Mouse (Mus musculus) kidney, postnatal 0 days (tissue): ENCODE results near the gene Sult1d1. TPM values are rescaled to one million over a fixed set of nuclear protein-coding genes. Genes with fewer than 3 reads are reported as not detected.

Experiments used
- ATAC-seq: fragments of 200-750 bp; cut with Nextera tagmentation; replicated peaks from 2 replicates; pipeline ENCODE4 v1.8.0; 2017; ENCODE audit warnings: low read depth, moderate number of reproducible peaks, moderate TSS enrichment, moderate library complexity; ENCODE audit not compliant: low FRiP score
- DNase-seq: peaks from one replicate; pipeline ENCODE4 v3.0.0-alpha.2; 2016; ENCODE audit warnings: low spot score
- H3K27ac ChIP-seq: fragments of 300-500 bp; sonication (generic); 2 replicates; pipeline ENCODE4 v1.5.1; 2014; ENCODE audit warnings: mild to moderate bottlenecking
- H3K27me3 ChIP-seq: fragments of 300-500 bp; sonication (generic); 2 replicates; pipeline ENCODE4 v1.6.1; 2014; ENCODE audit warnings: low read length, mixed read lengths; ENCODE audit not compliant: insufficient read depth
- H3K36me3 ChIP-seq: fragments of 300-500 bp; sonication (generic); 2 replicates; pipeline ENCODE4 v1.6.1; 2014; ENCODE audit warnings: low read length, mixed read lengths; ENCODE audit not compliant: insufficient read depth
- H3K4me1 ChIP-seq: fragments of 300-500 bp; sonication (generic); replicated peaks from 2 replicates; pipeline ENCODE4 v1.6.1; 2014; ENCODE audit warnings: antibody characterized with exemption, low read length, mixed read lengths; ENCODE audit not compliant: insufficient read depth
- H3K4me2 ChIP-seq: fragments of 300-500 bp; sonication (generic); 2 replicates; pipeline ENCODE4 v1.6.1; 2014; ENCODE audit warnings: mild to moderate bottlenecking, low read length, moderate library complexity, mixed read lengths
- H3K4me3 ChIP-seq: fragments of 300-500 bp; sonication (generic); replicated peaks from 2 replicates; pipeline ENCODE4 v1.5.1; 2014; ENCODE audit warnings: low read depth, low read length
- H3K9ac ChIP-seq: fragments of 300-500 bp; sonication (generic); 2 replicates; pipeline ENCODE4 v1.6.1; 2014; ENCODE audit warnings: low read depth, low read length
- H3K9me3 ChIP-seq: fragments of 300-500 bp; sonication (generic); replicated peaks from 2 replicates; pipeline ENCODE4 v1.6.1; 2016; ENCODE audit warnings: low read length, inconsistent platforms, mixed read lengths
- CTCF ChIP-seq: IDR thresholded peaks from 2 replicates; pipeline ENCODE4 v1.5.1; 2016; ENCODE audit warnings: antibody characterized with exemption, low read depth, mild to moderate bottlenecking, moderate library complexity
- WGBS: fragments of 180-500 bp; shearing (Covaris S2); extraction: QIAGEN DNeasy Blood & Tissue Kit; methylation state at CpG from one replicate; pipeline ENCODE4 v1.1.7; 2014; 5-methylcytosine and 5-hydroxymethylcytosine counted together
- polyA plus RNA-seq: library from polyadenylated mRNA; unstranded; fragments of >200 nt; fragmentation: Nextera tagmentation; extraction: Ambion mirVana; gene quantifications from 2 replicates; pipeline ENCODE4 v1.2.1, GENCODE M21; 2015

The Sult1d1 gene
- polyA plus RNA-seq, 1 experiment from 2014 or later = 215 TPM

DNA sequence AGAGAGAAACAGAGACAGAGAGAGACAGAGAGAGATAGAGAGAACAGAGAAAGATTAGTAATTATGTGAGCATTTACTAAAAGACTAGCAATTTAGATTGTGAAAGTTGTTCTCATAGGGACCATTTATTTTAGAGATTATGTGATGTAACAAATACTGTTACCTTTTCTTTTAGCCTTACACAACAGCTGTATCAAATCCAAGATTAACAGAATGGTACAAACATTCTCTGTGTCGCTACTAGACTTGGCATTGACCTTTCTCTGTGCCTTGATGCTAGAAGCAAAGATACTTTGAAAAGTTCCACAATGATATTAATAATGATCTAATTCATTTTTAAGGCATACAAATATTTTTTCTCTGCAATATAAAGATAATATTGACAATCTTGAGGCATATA, 11.6 kb upstream of the Sult1d1 start:
- Histone ChIP-seq H3K9me3 (no peaks in the 10 kb centered on the region), H3K27ac (no peak overlapping the region), H3K27me3 (no peaks in the 10 kb centered on the region), H3K36me3 (no peaks in the 10 kb centered on the region), H3K4me1 (no peaks in the 10 kb centered on the region), H3K9ac (no peak overlapping the region), H3K4me3 (no peak overlapping the region), H3K4me2 (no peak overlapping the region)
- DNase-seq = no peak
- ATAC-seq = no peak
- no peak for TF ChIP-seq CTCF
- 76% methylated on average over 1 of the region's 1 CpGs for WGBS

DNA sequence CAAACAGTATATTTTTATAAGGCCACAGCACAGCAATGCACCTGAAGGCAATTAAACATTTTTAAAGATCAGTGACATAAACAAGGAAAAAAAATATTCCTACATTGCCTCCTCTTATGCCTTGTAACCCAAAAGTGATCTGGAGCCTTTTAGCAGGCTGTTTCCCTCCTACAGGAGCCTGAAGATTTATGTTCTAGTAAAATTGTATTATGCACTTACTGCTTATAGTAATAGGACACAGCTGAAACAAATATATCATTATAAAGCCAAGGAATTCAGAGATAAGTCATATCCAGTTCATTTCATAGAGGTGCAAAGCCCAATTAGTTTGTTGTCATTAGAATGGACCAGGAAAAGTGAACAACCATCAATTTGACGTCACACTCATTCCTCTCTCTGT, 5.3 kb upstream of the Sult1d1 start:
- 20% methylated on average over 1 of the region's 1 CpGs for WGBS
- Histone ChIP-seq H3K4me2 (no peak overlapping the region), H3K36me3 (no peaks in the 10 kb centered on the region), H3K4me3 (no peak overlapping the region), H3K27ac (no peak overlapping the region), H3K9me3 (no peaks in the 10 kb centered on the region), H3K4me1 (no peaks in the 10 kb centered on the region), H3K9ac (no peak overlapping the region), H3K27me3 (no peaks in the 10 kb centered on the region)
- DNase-seq (peak; percentile 52), ATAC-seq (no peak)
- no peak for TF ChIP-seq CTCF

DNA sequence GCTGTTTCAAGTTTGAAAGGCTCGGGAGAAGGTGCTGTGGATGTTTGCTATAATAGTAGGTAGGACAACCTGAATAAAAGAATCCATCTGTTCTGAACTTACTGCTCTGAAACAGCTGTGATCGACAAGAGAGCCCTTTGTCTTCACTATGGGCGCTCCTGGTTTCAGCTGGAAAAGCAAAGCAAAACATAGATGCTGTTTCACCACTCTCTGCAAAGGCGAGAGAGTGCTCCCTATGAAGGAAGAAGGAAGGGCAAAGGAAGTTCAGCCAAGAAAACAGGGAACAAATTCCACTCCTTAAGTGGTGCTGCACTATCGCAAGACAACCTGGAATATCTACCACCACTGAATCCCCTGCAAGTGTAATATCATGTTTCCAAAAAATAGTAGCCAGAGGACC, 4.7 kb upstream of the Sult1d1 start:
- H3K9ac ChIP-seq = no peak overlapping the region
- TF ChIP-seq CTCF = no peak
- DNase-seq (peak; percentile 53), ATAC-seq (no peak)
- 33% methylated on average over 5 of the region's 5 CpGs for WGBS
- peak overlapping the region; percentile 42 for H3K27ac ChIP-seq
- H3K4me3 ChIP-seq = no peak overlapping the region
- H3K27me3 ChIP-seq = no peaks in the 10 kb centered on the region
- no peaks in the 10 kb centered on the region for H3K9me3 ChIP-seq
- H3K36me3 ChIP-seq = no peaks in the 10 kb centered on the region
- no peaks in the 10 kb centered on the region for H3K4me1 ChIP-seq
- peak overlapping the region; percentile 6 for H3K4me2 ChIP-seq

DNA sequence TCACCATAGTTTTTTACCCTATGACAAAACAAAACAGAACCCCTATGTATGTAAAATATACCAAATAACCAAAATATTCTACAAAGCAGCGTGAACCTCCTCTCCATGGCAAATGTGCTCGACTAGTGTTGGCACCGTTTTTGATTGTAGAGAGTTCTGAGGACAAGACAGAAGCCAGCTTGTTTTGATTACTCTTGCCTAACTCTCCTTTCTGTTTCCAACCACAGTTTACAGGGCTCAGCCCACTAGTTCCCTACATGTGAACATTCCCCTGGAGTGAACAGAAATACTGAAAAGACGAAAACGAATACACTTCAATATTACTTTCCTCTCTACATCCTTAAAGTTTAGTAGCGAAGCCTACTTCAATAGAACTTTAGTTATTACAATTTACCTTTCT, 4.0 kb upstream of the Sult1d1 start:
- WGBS = 69% methylated on average over 6 of the region's 6 CpGs
- ATAC-seq = no peak

DNA sequence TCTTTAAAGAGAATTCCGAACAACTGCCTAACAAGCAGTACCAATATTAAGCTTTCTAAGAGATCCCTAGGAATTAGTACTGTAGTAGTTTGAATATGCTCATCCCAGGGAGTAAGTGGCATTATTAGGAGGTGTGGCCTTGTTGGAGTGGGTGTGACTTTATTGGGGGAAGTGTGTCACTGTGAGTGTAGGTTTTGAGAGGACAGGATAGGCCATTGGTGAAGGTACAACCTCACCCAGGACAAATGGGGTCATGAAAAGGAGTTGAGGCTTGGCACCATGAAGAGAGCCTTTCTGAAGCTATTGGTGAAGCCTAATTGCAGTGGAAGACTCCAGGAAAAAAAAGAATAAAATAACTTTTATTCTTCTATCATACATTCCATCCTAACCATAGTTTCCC, 1.5 kb downstream of the Sult1d1 start:
- Histone ChIP-seq H3K9ac (no peak overlapping the region), H3K4me1 (no peaks in the 10 kb centered on the region), H3K27me3 (no peaks in the 10 kb centered on the region), H3K4me2 (no peak overlapping the region), H3K9me3 (no peaks in the 10 kb centered on the region), H3K27ac (no peak overlapping the region), H3K4me3 (no peak overlapping the region), H3K36me3 (no peaks in the 10 kb centered on the region)
- WGBS = 78% methylated on average over 1 of the region's 1 CpGs
- DNase-seq (no peak), ATAC-seq (peak; percentile 67; the same call in 1 of the 2 replicates)
- TF ChIP-seq CTCF = no peak

More for the DNA sequence above, 4.0 kb upstream of the Sult1d1 start:
- no peak for DNase-seq
- no peak overlapping the region for H3K27ac ChIP-seq
- no peaks in the 10 kb centered on the region for H3K27me3 ChIP-seq
- H3K9ac ChIP-seq = no peak overlapping the region
- no peak for TF ChIP-seq CTCF
- no peaks in the 10 kb centered on the region for H3K4me1 ChIP-seq
- no peaks in the 10 kb centered on the region for H3K9me3 ChIP-seq
- H3K36me3 ChIP-seq = no peaks in the 10 kb centered on the region
- H3K4me2 ChIP-seq = no peak overlapping the region
- no peak overlapping the region for H3K4me3 ChIP-seq

DNA sequence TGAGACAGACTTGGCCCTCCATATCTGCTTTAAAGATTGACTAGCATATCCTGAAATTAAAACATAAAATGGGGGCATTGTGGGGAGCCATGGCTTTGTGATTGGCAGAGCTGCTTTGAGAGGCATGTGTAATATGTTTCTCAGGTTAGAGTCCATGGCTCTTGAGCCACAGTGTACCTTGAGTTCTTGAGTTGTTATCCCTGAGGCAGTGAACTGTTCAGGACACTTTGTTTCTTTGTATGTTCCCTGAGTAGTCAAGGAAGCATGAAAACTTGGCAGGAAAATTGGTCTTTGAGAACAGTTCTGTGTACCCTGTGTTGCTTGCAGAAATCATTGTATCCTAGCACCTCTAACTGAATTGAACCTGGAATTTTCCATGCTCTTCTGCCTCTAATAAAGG, 5.9 kb downstream of the Sult1d1 start:
- H3K9ac ChIP-seq = no peak overlapping the region
- no peaks in the 10 kb centered on the region for H3K4me1 ChIP-seq
- peak; percentile 18 for DNase-seq
- H3K9me3 ChIP-seq = no peaks in the 10 kb centered on the region
- peak overlapping the region; percentile 34; the same call in 1 of the 2 replicates for H3K27ac ChIP-seq
- no peak for TF ChIP-seq CTCF
- H3K27me3 ChIP-seq = no peaks in the 10 kb centered on the region
- no peak overlapping the region for H3K4me2 ChIP-seq
- peak; percentile 94 for ATAC-seq
- H3K36me3 ChIP-seq = no peaks in the 10 kb centered on the region
- H3K4me3 ChIP-seq = no peak overlapping the region

DNA sequence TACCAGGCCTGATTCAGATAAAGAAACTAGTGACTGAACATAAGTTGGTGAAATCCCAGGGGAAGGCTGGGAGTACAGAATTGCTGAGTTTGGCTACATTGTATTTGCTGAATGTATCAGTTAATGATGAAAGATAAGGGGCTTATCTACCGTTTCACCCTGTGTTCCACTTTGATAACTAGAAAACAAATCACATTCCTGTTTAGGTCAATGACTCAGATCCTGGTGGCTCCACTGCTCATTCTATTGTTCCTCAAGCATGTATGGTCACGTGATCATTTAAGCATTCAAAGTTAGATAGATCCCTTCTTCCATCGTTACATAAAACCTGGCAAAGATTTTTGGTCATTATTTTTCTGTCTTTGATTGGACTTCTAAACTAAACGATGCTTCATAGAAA, 6.3 kb downstream of the Sult1d1 start:
- H3K4me1 ChIP-seq = no peaks in the 10 kb centered on the region
- ATAC-seq (no peak), DNase-seq (no peak)
- peak overlapping the region; percentile 34; the same call in 1 of the 2 replicates for H3K27ac ChIP-seq
- no peaks in the 10 kb centered on the region for H3K27me3 ChIP-seq
- no peaks in the 10 kb centered on the region for H3K36me3 ChIP-seq
- 63% methylated on average over 4 of the region's 4 CpGs for WGBS
- no peak overlapping the region for H3K4me3 ChIP-seq
- no peak overlapping the region for H3K9ac ChIP-seq
- H3K9me3 ChIP-seq = no peaks in the 10 kb centered on the region
- TF ChIP-seq CTCF = no peak
- H3K4me2 ChIP-seq = no peak overlapping the region
